16 mouse cellular contexts compared by ENCODE assay signal in genomic region chr7:116676696-116677095, GRCm38 (mm10).
DNase-seq lines count a peak whose midpoint lies in the region; ATAC-seq and TF ChIP-seq lines count a peak whose summit lies in the region.
"Had no signal": no experiment of that assay in that cellular context is flagged by ENCODE, and none has a peak within 500 bp of the region (broad histone marks: within the 10 kb centered on the region; RNA-seq: fewer than 3 reads in every experiment).

No protein-coding gene starts in this region.

- H3K4me2 ChIP-seq in forebrain, postnatal 0 days (ENCODE audit: low read depth), result no peak overlapping the region
- no peak overlapping the region for H3K4me2 ChIP-seq in forebrain, embryonic 15.5 days (replicated peaks)
- no peak overlapping the region for H3K4me2 ChIP-seq in midbrain, postnatal 0 days (ENCODE audit: low read depth, low read length, poor library complexity, severe bottlenecking)
- H3K4me2 ChIP-seq in stomach, postnatal 0 days (replicated peaks; ENCODE audit: low read depth), result no peak overlapping the region
- H3K4me2 ChIP-seq: forebrain, embryonic 12.5 days; heart, embryonic 13.5 days; kidney, embryonic 15.5 days; limb, embryonic 13.5 days; midbrain, embryonic 15.5 days had no signal

- H3K4me3 ChIP-seq in forebrain, postnatal 0 days (ENCODE audit: low read depth, low read length), result no peak overlapping the region
- no peak overlapping the region for H3K4me3 ChIP-seq in forebrain, embryonic 15.5 days
- H3K4me3 ChIP-seq in layer of hippocampus, adult 2 months, result no peak overlapping the region
- no peak overlapping the region for H3K4me3 ChIP-seq in midbrain, postnatal 0 days (ENCODE audit: low read depth, low read length)
- no peak overlapping the region for H3K4me3 ChIP-seq in midbrain, embryonic 10.5 days
- no peak overlapping the region for H3K4me3 ChIP-seq in stomach, postnatal 0 days (ENCODE audit: low read depth, low read length)
- H3K4me3 ChIP-seq: forebrain, embryonic 12.5 days; heart, embryonic 13.5 days; kidney, embryonic 15.5 days; limb, embryonic 13.5 days; midbrain, embryonic 15.5 days had no signal

- peak; percentile 14; the same call in 1 of the 2 replicates for TF ChIP-seq CTCF in forebrain, postnatal 0 days (IDR thresholded peaks at IDR 0.05; ENCODE audit: low read depth)
- peak; percentile 56 for TF ChIP-seq CTCF in layer of hippocampus, adult 2 months (conservative IDR thresholded peaks at IDR 0.05)
- TF ChIP-seq CTCF in midbrain, postnatal 0 days (IDR thresholded peaks at IDR 0.05), result peak; percentile 33; the same call in 1 of the 2 replicates
- TF ChIP-seq CTCF in stomach, postnatal 0 days (IDR thresholded peaks at IDR 0.05; ENCODE audit: low read depth), result peak; percentile 48

- no peak for ATAC-seq in forebrain, postnatal 0 days
- no peak for ATAC-seq in forebrain, embryonic 15.5 days (replicated peaks)
- no peak for ATAC-seq in midbrain, postnatal 0 days (ENCODE audit: low FRiP score)
- no peak for ATAC-seq in stomach, postnatal 0 days (ENCODE audit: low FRiP score, low TSS enrichment)
- ATAC-seq: hindbrain, embryonic 16.5 days; midbrain, embryonic 15.5 days had no signal

- H3K4me1 ChIP-seq in forebrain, postnatal 0 days (ENCODE audit: insufficient read depth), result no peaks in the 10 kb centered on the region
- H3K4me1 ChIP-seq in forebrain, embryonic 15.5 days, result peaks cover 7% of the 10 kb centered on the region
- H3K4me1 ChIP-seq in midbrain, postnatal 0 days (ENCODE audit: insufficient read depth, low read length), result no peaks in the 10 kb centered on the region
- H3K4me1 ChIP-seq in midbrain, embryonic 10.5 days, result peaks cover 9% of the 10 kb centered on the region; the same call in 1 of the 2 replicates
- H3K4me1 ChIP-seq in stomach, postnatal 0 days (replicated peaks; ENCODE audit: control insufficient read depth, insufficient read depth), result no peaks in the 10 kb centered on the region
- H3K4me1 ChIP-seq: forebrain, embryonic 12.5 days; heart, embryonic 13.5 days had no signal

- no peak overlapping the region for H3K9ac ChIP-seq in forebrain, postnatal 0 days
- no peak overlapping the region for H3K9ac ChIP-seq in forebrain, embryonic 15.5 days (replicated peaks)
- H3K9ac ChIP-seq in midbrain, postnatal 0 days (replicated peaks; ENCODE audit: low read length, poor library complexity, severe bottlenecking), result no peak overlapping the region
- H3K9ac ChIP-seq in stomach, postnatal 0 days (ENCODE audit: low read length), result no peak overlapping the region
- H3K9ac ChIP-seq: forebrain, embryonic 12.5 days; heart, embryonic 13.5 days; kidney, embryonic 15.5 days; limb, embryonic 13.5 days; midbrain, embryonic 15.5 days had no signal

- H3K27me3 ChIP-seq in forebrain, postnatal 0 days (ENCODE audit: insufficient read depth, low read length), result no peaks in the 10 kb centered on the region
- H3K27me3 ChIP-seq in forebrain, embryonic 15.5 days, result no peaks in the 10 kb centered on the region
- H3K27me3 ChIP-seq in midbrain, postnatal 0 days (ENCODE audit: insufficient read depth, low read length), result no peaks in the 10 kb centered on the region
- H3K27me3 ChIP-seq in midbrain, embryonic 10.5 days (ENCODE audit: low read depth, poor library complexity, severe bottlenecking), result no peaks in the 10 kb centered on the region
- H3K27me3 ChIP-seq in stomach, postnatal 0 days (ENCODE audit: control insufficient read depth, insufficient read depth, low read length), result no peaks in the 10 kb centered on the region
- H3K27me3 ChIP-seq: forebrain, embryonic 12.5 days; heart, embryonic 13.5 days; kidney, embryonic 15.5 days; limb, embryonic 13.5 days; midbrain, embryonic 15.5 days had no signal

- no peak for DNase-seq in forebrain, postnatal 0 days
- DNase-seq in layer of hippocampus, adult 2 months (ENCODE audit: low spot score in 2 of 2), result no peak
- DNase-seq in layer of hippocampus, postnatal 25 days (ENCODE audit: extremely low spot score in 1 of 2, low spot score in 1 of 2), result no peak
- no peak for DNase-seq in midbrain, postnatal 0 days (ENCODE audit: low spot score)
- no peak for DNase-seq in midbrain, embryonic 10.5 days (ENCODE audit: low spot score)
- no peak for DNase-seq in stomach, postnatal 0 days (ENCODE audit: low spot score)
- no peak for DNase-seq in natural killer cell, adult 2 months (ENCODE audit: low spot score in 2 of 2)
- DNase-seq: gastrocnemius, postnatal 25 days; heart, postnatal 36 days had no signal

- no peaks in the 10 kb centered on the region for H3K9me3 ChIP-seq in forebrain, postnatal 0 days (ENCODE audit: low read length)
- H3K9me3 ChIP-seq in forebrain, embryonic 15.5 days, result no peaks in the 10 kb centered on the region
- no peaks in the 10 kb centered on the region for H3K9me3 ChIP-seq in midbrain, postnatal 0 days (ENCODE audit: low read length)
- no peaks in the 10 kb centered on the region for H3K9me3 ChIP-seq in midbrain, embryonic 10.5 days (replicated peaks)
- no peaks in the 10 kb centered on the region for H3K9me3 ChIP-seq in stomach, postnatal 0 days (ENCODE audit: control insufficient read depth, low read length)
- H3K9me3 ChIP-seq: forebrain, embryonic 12.5 days; heart, embryonic 13.5 days; kidney, embryonic 15.5 days; limb, embryonic 13.5 days; midbrain, embryonic 15.5 days had no signal

- no peaks in the 10 kb centered on the region for H3K36me3 ChIP-seq in forebrain, postnatal 0 days (ENCODE audit: insufficient read depth)
- no peaks in the 10 kb centered on the region for H3K36me3 ChIP-seq in forebrain, embryonic 15.5 days
- no peaks in the 10 kb centered on the region for H3K36me3 ChIP-seq in midbrain, postnatal 0 days (ENCODE audit: insufficient read depth, low read length)
- no peaks in the 10 kb centered on the region for H3K36me3 ChIP-seq in midbrain, embryonic 10.5 days
- no peaks in the 10 kb centered on the region for H3K36me3 ChIP-seq in stomach, postnatal 0 days (ENCODE audit: control insufficient read depth, insufficient read depth, low read length)
- H3K36me3 ChIP-seq: forebrain, embryonic 12.5 days; heart, embryonic 13.5 days; kidney, embryonic 15.5 days; limb, embryonic 13.5 days; midbrain, embryonic 15.5 days had no signal

- no peak for TF ChIP-seq EP300 in stomach, postnatal 0 days (optimal IDR thresholded peaks at IDR 0.05)

- no peak overlapping the region for H3K27ac ChIP-seq in forebrain, postnatal 0 days (ENCODE audit: low read depth, low read length)
- no peak overlapping the region for H3K27ac ChIP-seq in forebrain, embryonic 15.5 days (replicated peaks)
- H3K27ac ChIP-seq in layer of hippocampus, adult 2 months, result no peak overlapping the region
- no peak overlapping the region for H3K27ac ChIP-seq in midbrain, postnatal 0 days (ENCODE audit: low read depth, low read length)
- H3K27ac ChIP-seq in midbrain, embryonic 10.5 days (replicated peaks), result no peak overlapping the region
- no peak overlapping the region for H3K27ac ChIP-seq in stomach, postnatal 0 days (replicated peaks)
- H3K27ac ChIP-seq: forebrain, embryonic 12.5 days; heart, embryonic 13.5 days; kidney, embryonic 15.5 days; limb, embryonic 13.5 days; midbrain, embryonic 15.5 days had no signal

- 87% methylated on average over 1 of the region's 1 CpGs for WGBS in forebrain, postnatal 0 days
- 82% methylated on average over 1 of the region's 1 CpGs for WGBS in forebrain, embryonic 15.5 days
- 71% methylated on average over 1 of the region's 1 CpGs for WGBS in midbrain, postnatal 0 days
- 68% methylated on average over 1 of the region's 1 CpGs for WGBS in midbrain, embryonic 10.5 days
- WGBS in stomach, postnatal 0 days, result 64% methylated on average over 1 of the region's 1 CpGs
